Mouse (Mus musculus) embryonic fibroblast, embryonic 13.5 days (primary cell): ENCODE measurements around the gene Imp3.

Experiments
- CTCF ChIP-seq: IDR thresholded peaks from 2 replicates; pipeline ENCODE4 v1.5.1; 2011; ENCODE audit warnings: mild to moderate bottlenecking, control low read depth, low read length, moderate library complexity, borderline replicate concordance; ENCODE audit not compliant: insufficient read depth
- POLR2A ChIP-seq: IDR thresholded peaks from 2 replicates; pipeline ENCODE4 v1.6.1; 2011; ENCODE audit warnings: low read depth, mild to moderate bottlenecking, control low read depth, low read length, moderate library complexity

- no peak for TF ChIP-seq POLR2A
- TF ChIP-seq CTCF = no peak
Measured at GRCm38 (mm10) chr9:56926025-56926360, 11.3 kb upstream of the Imp3 start.
